Mouse (Mus musculus): ENCODE results near the gene Bloc1s5.
A peak's percentile ranks its signal among the peaks of the same experiment; 100 is the strongest.
"Not testable (repeated sequence)": the region's sequence is repeated elsewhere in the genome, so short reads cannot be mapped to it uniquely, and the experiment has no call there.

Bloc1s5 gene

DNA sequence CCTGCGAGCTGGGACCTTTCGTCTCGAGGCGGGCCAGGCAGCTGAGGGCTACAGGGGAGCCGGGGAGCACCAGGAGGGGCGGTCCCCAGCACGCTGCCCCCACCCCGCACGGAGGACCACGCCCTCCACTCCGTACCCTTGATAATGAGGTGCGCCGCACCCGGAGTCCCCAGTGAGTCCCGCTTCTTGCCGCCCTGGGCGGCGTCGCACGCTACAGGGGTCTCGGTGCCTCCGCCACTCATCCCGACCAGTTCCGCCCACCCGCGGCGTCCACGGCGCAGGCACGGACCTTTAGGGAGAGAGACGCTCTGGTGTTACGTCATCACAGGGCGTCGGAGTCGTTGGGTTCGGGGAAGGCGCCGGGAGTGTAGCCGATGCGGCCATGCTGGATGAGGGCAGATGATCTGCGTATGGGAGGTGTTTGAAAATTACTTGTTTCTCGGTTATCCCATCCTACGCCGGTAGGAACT is at the start of gene Bloc1s5:
Gene Bloc1s5 (minus strand): TSS at position 310 of the 470 bp plus-strand sequence.
- H3K36me3 ChIP-seq (ENCODE audit: control insufficient read depth, insufficient read depth, low read length, poor library complexity, severe bottlenecking), result no peaks in the 10 kb centered on the region
- DNase-seq (ENCODE audit: low read depth, low spot score), result peak; percentile 94
- H3K27me3 ChIP-seq (ENCODE audit: control insufficient read depth, insufficient read depth, low read length, poor library complexity, severe bottlenecking), result no peaks in the 10 kb centered on the region

DNA sequence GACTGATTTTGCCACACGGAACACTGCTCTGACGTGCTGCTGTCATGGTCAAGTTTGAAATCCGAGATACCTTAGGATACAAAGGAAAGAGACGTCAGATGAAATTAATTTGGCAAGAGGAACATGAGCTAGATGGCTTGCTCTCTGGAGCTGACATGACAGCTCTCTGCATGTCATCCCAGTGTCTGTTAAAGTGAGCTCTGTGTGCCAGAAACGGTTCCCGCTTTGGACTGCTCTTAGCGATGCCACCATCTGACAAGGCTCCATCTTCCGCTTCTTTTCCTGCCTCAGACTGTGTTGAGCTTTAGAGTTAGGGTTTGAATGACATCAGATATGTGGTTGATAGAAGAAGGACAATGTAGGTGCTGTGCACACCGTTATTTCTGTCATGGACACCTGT is 37.4 kb upstream of the Bloc1s5 start:
- H3K27me3 ChIP-seq (ENCODE audit: control insufficient read depth, insufficient read depth, low read length, poor library complexity, severe bottlenecking), result no peaks in the 10 kb centered on the region
- no peak for DNase-seq (ENCODE audit: low read depth, low spot score)
- no peaks in the 10 kb centered on the region for H3K36me3 ChIP-seq (ENCODE audit: control insufficient read depth, insufficient read depth, low read length, poor library complexity, severe bottlenecking)

DNA sequence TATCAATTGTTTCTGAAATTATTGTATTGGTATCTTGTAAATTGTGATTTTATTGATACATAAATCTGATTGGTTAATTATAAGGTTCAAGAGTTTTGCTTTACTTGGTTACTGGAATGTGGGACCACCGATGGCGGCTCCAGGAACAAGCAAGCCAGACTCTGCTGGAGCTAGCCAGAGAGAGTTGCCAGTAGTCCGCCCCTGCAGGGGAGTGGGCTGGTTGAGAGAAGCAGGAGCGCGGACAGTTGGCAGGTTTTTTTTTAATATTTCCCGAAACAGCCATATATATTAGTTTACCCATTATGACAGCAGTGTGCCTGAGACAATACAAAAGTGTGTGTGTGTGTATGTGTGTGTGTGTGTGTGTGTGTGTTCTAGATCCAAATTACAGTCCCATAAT is 36.5 kb upstream of the Bloc1s5 start:
- not testable (repeated sequence) for DNase-seq (ENCODE audit: low read depth, low spot score); H3K36me3 ChIP-seq (ENCODE audit: control insufficient read depth, insufficient read depth, low read length, poor library complexity, severe bottlenecking); H3K27me3 ChIP-seq (ENCODE audit: control insufficient read depth, insufficient read depth, low read length, poor library complexity, severe bottlenecking)

DNA sequence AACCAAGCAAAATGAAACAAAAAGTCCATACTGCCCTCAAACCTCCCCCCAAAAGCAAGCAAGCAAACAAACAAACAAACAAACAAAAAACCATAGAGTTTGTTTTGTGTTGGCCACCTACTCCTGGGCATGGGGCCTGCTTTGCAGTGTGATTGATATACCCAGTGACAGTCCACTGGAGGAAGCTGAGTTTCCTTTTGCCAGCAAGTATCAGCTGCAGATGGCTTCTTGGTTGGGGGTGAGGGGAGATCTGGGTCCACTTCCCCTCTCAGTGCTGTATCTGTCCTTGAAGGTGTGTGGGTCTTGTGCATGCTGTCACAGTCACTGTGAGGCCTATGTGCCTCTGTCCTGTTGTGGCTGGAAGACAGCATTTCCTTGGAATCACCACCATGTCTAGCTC is 35.1 kb upstream of the Bloc1s5 start:
- DNase-seq (ENCODE audit: low read depth, low spot score), result no peak
- H3K27me3 ChIP-seq (ENCODE audit: control insufficient read depth, insufficient read depth, low read length, poor library complexity, severe bottlenecking), result no peaks in the 10 kb centered on the region

DNA sequence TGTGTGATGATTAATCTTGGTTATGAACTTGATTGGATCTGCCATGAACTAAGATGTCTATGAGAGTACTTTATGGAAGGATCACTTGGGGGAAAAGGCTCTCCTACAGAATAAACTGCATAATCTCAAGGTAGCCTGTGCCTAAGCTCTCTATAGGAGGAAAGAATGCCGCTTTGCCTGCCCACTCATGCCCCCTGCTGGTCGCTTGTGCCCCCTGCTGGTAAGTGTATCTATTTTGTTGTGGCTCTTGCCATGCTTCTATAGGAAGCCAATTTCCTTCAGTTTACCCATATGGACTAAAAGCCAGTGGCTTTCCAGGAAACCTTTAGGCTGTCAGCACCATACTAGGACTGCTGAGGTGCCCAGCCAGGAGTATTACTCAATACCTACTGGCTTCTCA is 33.6 kb upstream of the Bloc1s5 start:
- DNase-seq (ENCODE audit: low read depth, low spot score), result peak; percentile 71

More for the DNA sequence above, 35.1 kb upstream of the Bloc1s5 start:
- no peaks in the 10 kb centered on the region for H3K36me3 ChIP-seq (ENCODE audit: control insufficient read depth, insufficient read depth, low read length, poor library complexity, severe bottlenecking)

DNA sequence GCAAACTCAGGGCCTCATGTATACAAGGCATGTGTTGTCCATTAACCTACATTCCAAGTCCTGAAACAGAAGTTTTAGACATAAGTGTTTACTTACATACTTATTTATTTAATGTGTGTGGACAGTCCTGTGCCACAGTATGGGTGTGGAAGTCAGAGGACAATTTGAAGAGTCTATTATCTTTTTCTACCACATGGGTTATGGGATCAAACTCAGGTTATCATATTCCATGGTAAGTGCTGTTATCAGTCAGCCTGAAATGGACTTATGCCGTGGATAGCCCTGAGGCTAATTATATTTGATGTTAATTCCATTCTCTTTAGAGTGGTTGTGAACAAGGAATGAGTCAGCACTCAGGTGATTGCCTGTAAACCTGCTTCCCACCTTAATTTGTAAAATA is 29.8 kb upstream of the Bloc1s5 start:
- H3K36me3 ChIP-seq (ENCODE audit: control insufficient read depth, insufficient read depth, low read length, poor library complexity, severe bottlenecking), result no peaks in the 10 kb centered on the region
- no peaks in the 10 kb centered on the region for H3K27me3 ChIP-seq (ENCODE audit: control insufficient read depth, insufficient read depth, low read length, poor library complexity, severe bottlenecking)
- DNase-seq (ENCODE audit: low read depth, low spot score), result no peak

More for the DNA sequence above, 33.6 kb upstream of the Bloc1s5 start:
- no peaks in the 10 kb centered on the region for H3K27me3 ChIP-seq (ENCODE audit: control insufficient read depth, insufficient read depth, low read length, poor library complexity, severe bottlenecking)
- H3K36me3 ChIP-seq (ENCODE audit: control insufficient read depth, insufficient read depth, low read length, poor library complexity, severe bottlenecking), result no peaks in the 10 kb centered on the region

DNA sequence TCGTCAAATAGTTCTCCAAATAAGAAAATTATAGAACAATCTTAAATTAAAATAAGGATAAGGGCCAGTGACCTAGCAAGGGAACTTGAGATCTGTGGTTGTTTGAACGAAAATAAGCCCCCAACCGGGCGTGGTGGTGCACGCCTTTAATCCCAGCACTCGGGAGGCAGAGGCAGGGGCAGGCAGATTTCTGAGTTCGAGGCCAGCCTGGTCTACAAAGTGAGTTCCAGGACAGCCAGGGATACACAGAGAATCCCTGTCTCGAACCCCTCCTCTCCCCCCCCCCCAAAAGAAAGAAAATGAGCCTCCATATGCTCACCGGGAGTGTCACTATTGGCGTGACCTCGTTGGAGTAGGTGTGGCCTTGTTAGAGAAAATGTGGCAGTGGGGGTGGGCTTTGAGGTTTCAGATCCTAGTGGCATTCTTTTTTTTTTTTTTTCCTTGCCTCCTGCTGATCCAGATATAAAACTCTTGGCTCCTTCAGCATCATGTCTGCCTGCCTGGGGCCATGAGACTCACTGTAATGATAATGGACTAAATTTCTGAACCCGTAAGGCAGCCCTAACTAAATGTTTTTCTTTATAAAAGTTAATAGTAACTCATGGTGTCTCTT is 24.7 kb upstream of the Bloc1s5 start:
- Histone ChIP-seq H3K27me3 (ENCODE audit: control insufficient read depth, insufficient read depth, low read length, poor library complexity, severe bottlenecking) (no peaks in the 10 kb centered on the region), H3K36me3 (ENCODE audit: control insufficient read depth, insufficient read depth, low read length, poor library complexity, severe bottlenecking) (no peaks in the 10 kb centered on the region)
- no peak for DNase-seq (ENCODE audit: low read depth, low spot score)

DNA sequence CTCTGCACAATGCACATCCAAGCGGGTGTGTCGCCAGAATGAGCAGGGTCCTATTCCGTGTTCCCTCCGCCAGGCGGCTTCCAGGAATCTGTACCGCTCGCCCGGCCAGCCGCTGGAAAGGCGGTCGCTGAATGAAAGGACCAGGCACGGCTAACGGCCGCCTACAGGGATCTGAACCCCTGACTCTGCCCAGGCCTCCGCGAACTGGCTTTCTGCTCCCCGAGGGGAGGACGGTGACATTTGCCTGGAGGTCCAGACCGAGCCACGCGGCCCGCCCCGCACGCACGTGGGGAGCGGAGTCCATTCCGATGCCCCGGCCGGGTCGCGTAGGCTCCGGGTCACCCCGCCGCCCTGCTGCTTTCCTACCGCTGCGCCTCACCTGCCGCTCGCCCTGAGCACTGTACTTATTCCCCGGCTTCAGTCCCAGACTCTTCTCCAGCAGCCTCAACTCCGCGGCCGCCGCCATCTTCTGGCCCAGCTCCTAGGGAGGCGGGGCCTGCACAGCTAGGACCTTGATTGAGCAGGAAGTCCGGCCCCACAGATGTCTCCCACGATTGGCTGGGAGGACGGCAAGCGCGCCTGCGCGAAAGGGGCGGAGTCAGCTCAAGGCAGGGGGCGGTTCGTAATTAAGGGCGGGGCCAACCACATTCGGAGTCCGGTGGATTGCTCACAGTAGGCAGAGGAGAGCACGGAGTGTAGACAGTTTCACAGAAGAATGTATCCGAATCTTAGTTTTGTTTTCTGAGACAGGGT is 23.8 kb upstream of the Bloc1s5 start, which contains the start of gene Eef1e1:
Gene Eef1e1 (minus strand): TSS at position 531 of the 753 bp plus-strand sequence.
- H3K36me3 ChIP-seq (ENCODE audit: control insufficient read depth, insufficient read depth, low read length, poor library complexity, severe bottlenecking), result peaks cover 5% of the 10 kb centered on the region
- DNase-seq (ENCODE audit: low read depth, low spot score), result peak; percentile 97
- no peaks in the 10 kb centered on the region for H3K27me3 ChIP-seq (ENCODE audit: control insufficient read depth, insufficient read depth, low read length, poor library complexity, severe bottlenecking)

DNA sequence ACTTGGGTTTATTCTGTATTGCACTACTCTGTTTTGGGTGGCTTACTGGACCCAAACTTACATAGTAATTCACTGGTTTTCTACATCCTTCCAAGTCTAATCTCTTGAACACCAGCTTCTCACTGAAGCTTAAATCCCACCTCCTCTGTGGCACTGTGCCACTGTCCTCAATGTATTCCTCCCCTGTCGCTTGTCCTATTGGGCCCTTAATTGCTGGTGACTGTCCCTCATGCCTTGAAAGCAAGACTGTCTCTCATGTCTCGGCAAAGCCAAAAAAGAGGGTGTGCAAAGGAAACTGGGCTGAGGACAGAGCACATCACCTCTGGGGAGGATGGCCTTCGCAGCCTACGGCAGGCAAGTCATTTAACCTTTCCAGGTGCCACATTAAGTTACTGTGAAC is 23.0 kb upstream of the Bloc1s5 start:
- Histone ChIP-seq H3K27me3 (ENCODE audit: control insufficient read depth, insufficient read depth, low read length, poor library complexity, severe bottlenecking) (no peaks in the 10 kb centered on the region), H3K36me3 (ENCODE audit: control insufficient read depth, insufficient read depth, low read length, poor library complexity, severe bottlenecking) (peaks cover 5% of the 10 kb centered on the region)
- DNase-seq (ENCODE audit: low read depth, low spot score), result no peak

DNA sequence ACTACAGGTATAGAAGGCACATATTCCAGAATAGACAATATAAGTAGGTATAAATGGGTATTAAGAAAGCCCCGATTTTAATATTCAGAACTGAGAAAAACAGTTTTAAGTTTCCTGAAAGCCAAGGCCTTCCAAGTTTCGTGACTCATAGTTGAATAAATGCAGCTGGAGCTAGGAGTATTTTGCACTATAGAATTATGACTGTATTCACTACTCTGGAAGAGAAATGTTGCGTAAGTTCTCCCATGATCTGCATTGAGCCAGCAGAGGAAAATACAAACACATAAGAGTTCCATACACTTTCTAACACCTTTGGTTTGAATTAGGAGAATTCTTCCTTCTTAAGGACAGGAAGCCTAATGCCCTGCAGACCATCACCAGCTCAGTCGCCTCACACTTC is 15.4 kb upstream of the Bloc1s5 start:
- no peak for DNase-seq (ENCODE audit: low read depth, low spot score)
- Histone ChIP-seq H3K27me3 (ENCODE audit: control insufficient read depth, insufficient read depth, low read length, poor library complexity, severe bottlenecking) (no peaks in the 10 kb centered on the region), H3K36me3 (ENCODE audit: control insufficient read depth, insufficient read depth, low read length, poor library complexity, severe bottlenecking) (peaks cover 19% of the 10 kb centered on the region)

DNA sequence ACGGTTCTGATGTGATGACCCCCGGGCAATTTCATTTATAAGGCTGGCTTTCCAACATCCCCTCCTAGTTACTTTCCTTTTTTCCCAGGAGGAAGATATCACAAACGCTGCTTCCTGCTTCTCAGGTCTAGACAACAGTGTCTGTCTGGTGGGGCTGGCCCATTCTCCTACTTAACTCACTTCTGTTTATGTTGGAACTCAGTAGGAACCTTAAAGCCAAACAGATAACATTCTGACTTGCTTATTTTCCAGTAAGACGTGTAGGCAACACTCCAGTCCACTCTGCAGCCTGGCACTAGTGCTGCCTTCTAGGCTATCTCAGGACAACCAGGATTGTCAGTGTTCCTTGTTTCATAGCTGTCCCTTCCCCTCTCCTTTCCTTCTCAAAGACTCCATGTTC is 14.2 kb upstream of the Bloc1s5 start:
- no peak for DNase-seq (ENCODE audit: low read depth, low spot score)
- Histone ChIP-seq H3K36me3 (ENCODE audit: control insufficient read depth, insufficient read depth, low read length, poor library complexity, severe bottlenecking) (peaks cover 18% of the 10 kb centered on the region), H3K27me3 (ENCODE audit: control insufficient read depth, insufficient read depth, low read length, poor library complexity, severe bottlenecking) (no peaks in the 10 kb centered on the region)

DNA sequence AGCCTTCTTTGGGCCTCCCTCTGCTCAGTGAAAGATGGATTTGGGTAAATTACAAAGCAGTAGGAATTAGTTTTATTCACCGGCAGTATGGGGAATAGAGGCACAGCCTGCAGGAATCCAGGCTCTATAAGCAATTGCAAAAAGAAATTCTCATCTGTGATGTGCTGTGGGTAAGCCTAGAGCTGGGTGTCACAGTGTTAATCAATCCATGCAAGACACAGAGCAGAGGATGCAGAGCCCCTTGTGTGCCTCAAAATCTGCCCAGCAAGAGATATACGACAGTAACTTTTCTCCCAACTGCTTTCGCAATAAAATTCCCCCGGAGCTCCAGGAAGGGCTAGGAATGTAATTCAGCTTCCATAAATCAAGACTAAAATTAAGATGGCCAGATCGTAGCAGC is 6.5 kb upstream of the Bloc1s5 start:
- DNase-seq (ENCODE audit: low read depth, low spot score), result no peak
- Histone ChIP-seq H3K27me3 (ENCODE audit: control insufficient read depth, insufficient read depth, low read length, poor library complexity, severe bottlenecking) (no peaks in the 10 kb centered on the region), H3K36me3 (ENCODE audit: control insufficient read depth, insufficient read depth, low read length, poor library complexity, severe bottlenecking) (peaks cover 2% of the 10 kb centered on the region; the same call in 1 of the 2 replicates)

DNA sequence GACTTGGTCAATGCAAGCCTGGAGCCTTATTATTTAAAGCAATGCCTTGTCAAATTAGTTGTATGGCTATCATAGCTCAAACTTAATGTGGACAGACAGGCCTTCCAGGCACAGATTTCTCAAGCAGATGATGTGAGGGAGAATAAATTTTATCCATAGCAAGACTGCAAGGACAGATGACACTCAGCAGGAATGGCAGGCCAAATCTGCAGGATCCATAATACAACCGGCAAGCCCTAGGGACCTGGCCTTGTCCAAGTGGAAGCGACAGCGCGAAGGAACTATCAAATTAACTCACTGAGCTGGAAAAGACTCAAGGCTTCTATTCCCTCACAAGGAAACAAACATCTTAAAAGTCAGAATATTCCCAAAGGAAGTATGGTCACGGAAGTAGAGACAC is 6.1 kb upstream of the Bloc1s5 start:
- H3K27me3 ChIP-seq (ENCODE audit: control insufficient read depth, insufficient read depth, low read length, poor library complexity, severe bottlenecking), result no peaks in the 10 kb centered on the region
- DNase-seq (ENCODE audit: low read depth, low spot score), result no peak
- H3K36me3 ChIP-seq (ENCODE audit: control insufficient read depth, insufficient read depth, low read length, poor library complexity, severe bottlenecking), result peaks cover 2% of the 10 kb centered on the region; the same call in 1 of the 2 replicates

DNA sequence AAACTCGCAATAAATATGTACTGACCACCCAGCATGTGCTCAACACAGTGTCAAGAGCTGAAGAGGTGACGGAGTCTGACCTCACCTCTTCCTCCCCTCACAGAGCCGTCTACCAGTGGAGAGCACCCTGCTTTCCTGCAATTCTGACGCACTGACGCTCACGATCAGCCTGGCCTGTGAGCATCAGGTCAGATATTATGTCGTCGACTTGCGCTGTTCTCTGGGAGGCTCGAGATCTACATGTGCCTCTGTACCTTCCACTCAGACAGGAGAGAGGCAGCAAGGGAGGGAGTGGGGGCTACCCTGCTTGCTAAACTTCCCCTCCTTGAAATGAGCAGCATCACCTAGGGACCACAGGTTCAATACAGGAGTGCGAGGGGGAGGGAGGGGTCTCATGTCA is 3.8 kb upstream of the Bloc1s5 start:
- DNase-seq (ENCODE audit: low read depth, low spot score), result no peak
- H3K36me3 ChIP-seq (ENCODE audit: control insufficient read depth, insufficient read depth, low read length, poor library complexity, severe bottlenecking), result peaks cover 2% of the 10 kb centered on the region; the same call in 1 of the 2 replicates
- no peaks in the 10 kb centered on the region for H3K27me3 ChIP-seq (ENCODE audit: control insufficient read depth, insufficient read depth, low read length, poor library complexity, severe bottlenecking)

DNA sequence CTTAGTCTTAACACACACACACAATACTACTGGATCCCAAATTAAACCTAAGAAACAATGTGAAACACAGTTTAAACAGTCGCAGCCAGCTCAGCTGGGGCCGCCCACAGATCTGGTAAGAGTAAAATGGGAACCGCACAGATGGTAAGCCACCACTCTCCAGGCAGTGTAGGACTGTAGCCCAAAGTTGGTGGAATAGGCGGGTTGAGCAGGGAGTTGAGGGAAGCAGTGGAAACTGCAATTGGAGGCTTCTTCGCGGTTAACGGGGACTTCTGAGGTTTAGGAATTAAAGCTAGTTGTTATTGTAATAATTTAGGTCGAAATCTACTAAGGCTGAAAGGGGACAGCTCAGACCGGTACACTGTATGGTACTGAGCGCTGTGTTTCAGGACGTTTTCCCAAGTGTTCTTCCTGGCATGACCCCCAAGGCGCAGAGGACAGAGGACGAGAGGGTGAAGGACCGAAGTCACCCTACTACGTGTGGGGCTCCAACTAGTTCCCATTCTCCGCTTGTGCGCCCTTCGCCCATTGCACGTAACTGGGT is 581 bp downstream of the Bloc1s5 start:
- Histone ChIP-seq H3K27me3 (ENCODE audit: control insufficient read depth, insufficient read depth, low read length, poor library complexity, severe bottlenecking) (no peaks in the 10 kb centered on the region), H3K36me3 (ENCODE audit: control insufficient read depth, insufficient read depth, low read length, poor library complexity, severe bottlenecking) (no peaks in the 10 kb centered on the region)
- peak; percentile 10 for DNase-seq (ENCODE audit: low read depth, low spot score)
